Mouse (Mus musculus): Measurements from ENCODE around the gene Hils1.
"Not testable (repeated sequence)": the region's sequence is repeated elsewhere in the genome, so short reads cannot be mapped to it uniquely, and the experiment has no call there.

Gene Hils1

GRCm38 (mm10) chr11:94955103-94955502, 12.3 kb upstream of the Hils1 start:
- DNase-seq, result no peak

DNA sequence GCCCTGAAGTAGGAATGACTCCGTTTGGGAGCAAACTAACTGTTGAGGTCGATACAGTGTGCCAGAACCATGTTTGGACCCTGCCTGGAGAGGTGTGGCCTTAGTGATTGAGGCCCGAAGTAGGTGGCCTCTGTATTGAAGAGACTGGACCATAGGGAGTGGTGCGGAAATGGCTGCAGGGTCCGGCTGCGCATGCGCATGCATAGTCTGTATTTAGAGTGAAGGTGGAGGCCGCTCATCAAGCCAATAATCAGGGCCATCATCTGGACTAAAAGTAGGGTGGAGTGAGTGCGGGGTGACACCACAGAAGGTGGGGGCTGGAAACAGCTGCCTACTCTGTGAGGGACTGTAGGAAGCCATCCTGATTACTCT, 9.7 kb upstream of the Hils1 start:
- peak in 1 of 2 experiments; percentile 54 for DNase-seq

DNA sequence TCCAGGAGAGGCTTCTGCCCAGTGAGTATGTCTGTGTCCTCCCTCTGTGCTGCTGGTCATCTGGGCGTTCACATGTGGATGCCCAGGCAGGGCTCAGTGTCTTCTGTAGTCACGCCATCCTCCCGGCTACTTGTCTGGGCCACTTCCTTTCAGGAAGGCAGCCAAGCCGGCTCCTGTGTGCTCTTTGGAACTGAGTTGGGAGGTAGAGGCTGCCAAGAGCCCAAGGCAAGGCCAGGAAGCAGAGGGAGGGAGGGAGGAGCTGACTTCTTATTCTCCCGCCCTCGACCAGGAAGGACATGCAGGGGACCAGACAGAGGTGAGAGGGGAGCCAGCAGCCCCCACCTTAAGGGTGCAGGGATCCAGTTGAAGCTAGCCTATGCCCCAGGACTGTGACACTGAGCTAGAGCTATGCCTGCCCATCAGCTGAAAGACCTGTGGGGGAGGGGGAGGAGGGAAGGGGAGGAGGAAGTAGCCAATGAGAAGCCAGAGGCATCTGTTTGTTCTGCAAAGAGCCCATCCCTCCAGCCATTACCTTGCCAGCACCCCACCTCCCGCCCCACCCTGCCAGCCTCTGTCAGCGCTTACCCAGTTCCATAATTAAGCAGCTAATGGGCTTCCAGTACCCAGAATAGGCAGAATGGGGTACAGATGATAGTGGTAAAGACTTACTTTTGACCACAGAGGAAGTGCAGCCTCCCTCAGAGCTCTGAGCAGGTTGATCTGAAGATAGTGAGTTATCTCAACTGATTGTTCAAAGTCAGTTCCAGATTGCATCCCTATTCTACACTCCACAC, 9.1 kb upstream of the Hils1 start:
- DNase-seq, result peak; percentile 87 to 90

GRCm38 (mm10) chr11:94962534-94963101, 4.8 kb upstream of the Hils1 start:
- no peak for DNase-seq

DNA sequence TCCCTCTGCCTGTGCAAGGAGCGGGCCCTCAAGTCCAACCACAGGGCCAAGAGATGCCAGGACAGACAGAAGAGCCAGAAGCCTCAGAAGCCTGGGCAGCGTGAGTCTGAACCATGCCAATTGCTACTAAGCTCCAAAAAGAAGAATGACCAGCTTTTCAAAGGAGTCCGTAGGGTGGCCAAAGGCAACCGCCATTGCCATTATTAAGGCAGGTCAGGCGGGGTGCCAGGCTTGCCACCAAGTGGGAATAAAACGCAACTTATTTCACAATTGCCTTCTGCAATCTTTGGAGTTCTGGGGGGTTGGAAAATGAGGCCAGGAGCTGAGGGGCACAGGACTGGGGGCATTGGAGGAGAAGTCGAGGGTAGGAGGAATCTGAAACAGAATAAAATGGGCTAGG, 794 bp downstream of the Hils1 start:
- DNase-seq, result peak in 1 of 2 experiments; percentile 31

DNA sequence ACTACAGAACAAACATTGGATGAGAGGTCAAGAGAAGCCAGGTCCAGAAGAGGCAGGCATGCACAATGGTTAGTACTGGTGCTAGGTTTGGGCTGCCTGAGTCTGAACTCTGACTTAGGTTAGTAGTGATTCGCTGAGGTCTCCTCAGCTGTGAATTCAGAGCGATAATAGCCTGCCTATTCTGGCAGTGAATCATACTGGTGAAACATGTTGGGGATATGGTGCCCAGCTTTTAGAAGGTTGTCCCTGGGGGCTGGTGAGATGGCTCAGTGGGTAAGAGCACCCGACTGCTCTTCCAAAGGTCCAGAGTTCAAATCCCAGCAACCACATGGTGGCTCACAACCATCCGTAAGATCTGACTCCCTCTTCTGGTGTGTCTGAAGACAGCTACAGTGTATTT, 2.3 kb downstream of the Hils1 start:
- DNase-seq, result not testable (repeated sequence)

DNA sequence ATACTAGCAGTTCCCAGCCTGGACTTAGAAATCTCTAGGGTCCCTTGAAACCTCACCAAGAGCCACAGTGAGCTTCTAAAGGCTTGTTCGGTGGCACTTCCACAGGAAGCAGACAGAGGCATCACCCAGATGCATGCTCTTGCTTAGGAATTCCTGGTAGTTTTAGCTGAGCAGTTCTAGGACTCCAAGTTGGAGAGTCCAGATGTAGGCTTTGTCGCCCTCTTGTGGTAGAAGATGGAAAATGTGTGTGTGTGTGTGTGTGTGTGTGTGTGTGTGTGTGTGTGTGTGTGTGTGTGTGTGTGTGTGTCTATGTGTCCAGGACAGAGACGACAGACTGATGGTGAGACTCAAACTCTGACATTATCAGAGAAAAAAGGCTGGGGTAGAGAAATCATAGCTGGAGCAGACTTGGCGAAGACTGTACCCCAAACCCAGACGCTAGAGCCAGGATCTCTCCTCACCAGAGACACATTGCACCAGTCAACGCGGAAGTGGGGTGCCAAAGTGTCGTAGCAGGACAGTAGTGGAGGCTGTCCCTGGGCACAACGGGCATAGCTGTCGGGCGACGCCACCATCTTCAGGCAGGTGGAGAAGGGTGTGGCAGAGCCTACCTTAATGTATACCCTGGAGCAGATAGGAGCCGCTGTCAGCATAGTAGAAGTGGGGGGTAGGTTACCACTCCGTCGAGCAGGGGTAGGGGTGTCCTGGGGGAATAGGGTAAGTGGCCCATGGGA, 3.0 kb downstream of the Hils1 start:
- peak; percentile 89 to 91 for DNase-seq

- DNase-seq, result peak; percentile 60 to 67
These were observed 4.7 kb downstream of the Hils1 start for GRCm38 (mm10) chr11:94971895-94972615.

DNA sequence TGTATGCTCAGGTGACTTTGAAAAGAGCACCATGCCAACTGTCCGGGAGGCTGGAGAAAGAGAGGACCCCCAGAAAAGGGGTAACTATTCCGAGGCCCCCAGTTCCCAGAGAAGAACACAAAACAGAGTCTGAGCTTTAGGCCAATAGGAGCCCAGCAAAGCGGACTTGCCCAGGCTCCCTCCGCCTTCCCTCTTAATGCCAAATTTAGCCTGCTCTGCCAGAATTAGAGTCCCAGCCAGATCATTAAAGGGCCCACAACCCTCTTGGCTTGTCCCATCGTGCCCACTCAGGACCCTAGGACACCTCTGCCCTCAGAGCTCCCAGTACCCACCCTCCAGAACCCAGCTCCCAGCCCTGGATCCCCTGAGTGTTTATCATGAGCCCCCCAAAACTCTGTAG, 5.5 kb downstream of the Hils1 start:
- peak in 1 of 2 experiments; percentile 19 for DNase-seq

GRCm38 (mm10) chr11:94973313-94973712, 5.9 kb downstream of the Hils1 start:
- DNase-seq, result peak in 1 of 2 experiments; percentile 36

GRCm38 (mm10) chr11:94974951-94975350, 7.6 kb downstream of the Hils1 start:
- DNase-seq, result peak in 1 of 2 experiments; percentile 35

- peak in 1 of 2 experiments; percentile 17 for DNase-seq
These were observed 8.8 kb downstream of the Hils1 start, which contains the start of gene Sgca for GRCm38 (mm10) chr11:94976199-94976598. TSS of gene Sgca (minus strand) at chr11:94976327.

DNA sequence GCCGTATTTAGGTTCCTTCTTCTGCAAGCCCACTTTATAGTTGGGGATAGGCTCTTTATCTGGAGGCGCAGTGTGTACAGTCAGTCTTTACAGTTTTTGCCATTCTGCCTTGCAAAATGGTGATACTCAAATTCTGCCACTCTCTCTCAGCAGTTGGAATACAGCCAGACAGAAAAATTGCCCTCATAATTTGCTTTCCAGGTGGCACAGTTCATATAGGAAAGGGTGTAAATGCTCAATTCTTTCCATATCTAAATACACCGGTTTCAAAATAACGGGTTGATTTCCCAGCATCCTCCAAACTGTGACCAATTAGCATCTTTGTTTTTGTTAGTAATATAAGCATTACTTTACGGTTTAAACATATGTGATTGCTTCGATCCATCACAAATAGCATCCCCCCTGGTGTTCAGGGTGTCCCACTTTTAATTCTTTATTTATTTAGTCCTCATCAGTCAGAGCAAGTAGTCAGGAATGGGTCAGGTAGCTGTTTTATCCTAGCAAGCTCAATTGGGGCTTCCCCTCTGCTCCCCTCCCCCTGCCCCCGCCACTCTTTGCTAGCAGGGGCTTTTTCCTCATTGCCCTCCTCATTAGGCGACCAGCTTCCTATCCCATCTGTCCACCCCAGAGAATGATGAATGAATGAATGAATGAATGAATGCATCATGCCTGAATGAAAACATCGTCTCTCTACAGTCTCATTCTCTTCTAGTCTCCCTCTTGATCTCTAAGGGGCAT, 11.0 kb downstream of the Hils1 start:
- DNase-seq, result peak; percentile 53 to 67

- DNase-seq, result peak; percentile 98 to 99
These were observed 11.6 kb downstream of the Hils1 start for GRCm38 (mm10) chr11:94978947-94979346.

GRCm38 (mm10) chr11:94979462-94980179, 12.2 kb downstream of the Hils1 start:
- peak in 1 of 2 experiments; percentile 31 for DNase-seq

DNA sequence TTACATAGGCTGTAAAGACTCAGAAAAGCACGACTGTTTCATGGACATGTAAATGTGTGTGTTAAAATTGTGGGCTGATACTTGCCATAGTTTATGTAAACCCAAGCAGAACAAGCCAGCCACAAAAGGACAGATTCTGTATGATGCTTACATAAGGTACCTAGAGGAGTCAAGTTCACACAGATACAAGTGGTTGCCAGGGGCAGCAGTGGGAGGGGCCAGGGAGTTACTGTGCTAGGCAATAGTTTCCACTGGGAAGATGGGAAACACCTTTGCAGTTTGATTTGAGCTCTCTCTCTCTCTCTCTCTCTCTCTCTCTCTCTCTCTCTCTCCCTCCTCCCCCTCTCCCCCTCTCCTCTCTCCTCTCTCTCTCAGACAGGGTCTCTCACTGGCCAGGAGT, 17.7 kb downstream of the Hils1 start:
- DNase-seq, result no peak

DNA sequence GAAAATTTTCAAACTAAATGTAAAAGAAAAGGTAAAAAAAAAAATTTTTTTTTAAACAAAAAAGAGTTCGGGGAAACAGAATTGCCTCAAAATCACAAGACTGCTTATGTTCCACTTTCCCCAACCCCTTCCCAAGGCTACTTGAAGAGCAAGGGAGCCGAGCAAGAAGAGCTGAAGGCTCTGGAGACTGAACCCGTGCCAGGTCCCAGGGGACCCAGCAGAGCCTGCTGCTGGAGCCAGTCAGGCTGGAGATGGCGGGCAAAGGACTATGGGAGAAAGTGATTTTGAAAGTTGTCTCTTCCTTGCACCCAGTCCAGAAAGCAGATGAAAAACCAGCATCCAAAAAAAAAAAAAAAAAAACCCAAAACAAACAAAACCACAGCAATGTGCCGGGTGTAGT, 18.4 kb downstream of the Hils1 start:
- DNase-seq, result peak in 1 of 2 experiments; percentile 33

- DNase-seq, result no peak
These were observed 19.0 kb downstream of the Hils1 start for GRCm38 (mm10) chr11:94986435-94986834.

- peak; percentile 6 to 12 for DNase-seq
These were observed 19.9 kb downstream of the Hils1 start for GRCm38 (mm10) chr11:94987341-94987740.

DNA sequence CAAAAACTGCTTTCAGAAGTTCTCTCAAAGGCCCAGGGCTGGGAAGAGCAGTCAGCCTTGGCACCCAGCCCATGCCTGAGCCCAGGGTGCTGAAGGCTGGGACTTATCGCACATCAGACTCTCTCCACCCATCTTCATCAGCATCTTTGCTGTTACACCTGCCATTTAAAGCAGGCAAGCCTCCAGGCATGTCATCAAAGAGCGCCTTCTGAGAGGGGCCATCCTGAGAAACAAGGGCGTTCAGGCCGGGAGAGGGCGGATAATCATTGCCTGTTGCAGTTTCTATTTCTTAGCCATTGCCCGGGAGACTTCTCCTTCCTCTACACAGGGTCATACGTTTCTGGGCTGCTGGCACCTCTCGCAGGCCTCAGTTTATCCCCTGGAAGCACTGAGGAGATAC, 20.5 kb downstream of the Hils1 start:
- DNase-seq, result peak; percentile 28 to 39

- DNase-seq, result peak; percentile 38 to 60
These were observed 21.6 kb downstream of the Hils1 start for GRCm38 (mm10) chr11:94988780-94989561.

Data from cerebellum, postnatal 14 days (tissue).